ENCODE assay signal across 22 mouse cellular contexts in the genomic region with DNA sequence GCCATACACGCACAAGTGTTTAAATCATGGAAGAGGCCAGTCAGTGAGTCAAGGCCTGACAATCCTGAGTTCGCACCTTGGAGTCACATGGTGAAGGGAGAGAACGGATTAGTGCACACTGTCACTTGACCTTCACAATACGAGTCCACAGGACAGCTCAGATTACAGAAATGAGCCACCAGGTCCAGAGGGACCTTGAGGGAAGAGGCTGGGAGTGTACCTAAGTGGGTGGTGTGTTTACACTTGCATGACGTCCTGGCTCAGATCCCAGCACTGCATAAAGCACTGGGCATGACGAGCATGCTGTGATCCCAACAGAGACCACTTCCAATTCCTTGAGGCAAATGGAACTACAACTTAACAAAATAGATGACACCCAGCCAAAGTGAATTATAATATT. TPM values are rescaled to one million over a fixed set of nuclear protein-coding genes. Genes with fewer than 3 reads are reported as not detected.
A peak's percentile ranks its signal among the peaks of the same experiment; 100 is the strongest.
DNase-seq lines count a peak whose midpoint lies in the region; ATAC-seq and TF ChIP-seq lines count a peak whose summit lies in the region.
"Had no signal": no experiment of that assay in that cellular context is flagged by ENCODE, and none has a peak within 500 bp of the region (broad histone marks: within the 10 kb centered on the region; RNA-seq: fewer than 3 reads in every experiment).

No protein-coding gene starts in this region.

- peak; percentile 38 for DNase-seq in embryonic facial prominence, embryonic 14.5 days (ENCODE audit: low spot score)
- no peak for DNase-seq in embryonic facial prominence, embryonic 10.5 days (ENCODE audit: low spot score)
- peak; percentile 45 for DNase-seq in kidney, postnatal 14 days
- no peak for DNase-seq in kidney, adult 18-20 months
- DNase-seq in MEL (ENCODE audit: low read depth, low spot score): no peak
- peak; percentile 57 for DNase-seq in lung, postnatal 25 days (ENCODE audit: low spot score)
- no peak for DNase-seq in left cerebral cortex, adult 8-10 months (ENCODE audit: low spot score in 2 of 2)
- no peak for DNase-seq in layer of hippocampus, adult 8-10 months (ENCODE audit: low spot score in 2 of 2)
- DNase-seq: adrenal gland, adult 8-10 months; B cell, adult 2 months; cerebellum, adult 9-11 months; embryo, embryonic 11 days; forebrain, postnatal 0 days; gastrocnemius, adult 2 months; heart, adult 11 months; right cerebral cortex, postnatal 14 days; thymus, adult 18-20 months had no signal

- TF ChIP-seq POLR2A in MEL (IDR thresholded peaks at IDR 0.05; ENCODE audit: control insufficient read depth in 1 of 2, insufficient read depth in 1 of 2, low read depth in 1 of 2, low read length in 2 of 2, poor library complexity in 1 of 2): no peak

- no peaks in the 10 kb centered on the region for H3K79me2 ChIP-seq in MEL (ENCODE audit: control insufficient read depth, insufficient read depth, low read length, poor library complexity)

- TF ChIP-seq EP300 in MEL (IDR thresholded peaks at IDR 0.05; ENCODE audit: low read depth in 1 of 2, low read length in 2 of 2): no peak

- 59% methylated on average over 6 of the region's 6 CpGs for WGBS in embryonic facial prominence, embryonic 14.5 days
- WGBS in embryonic facial prominence, embryonic 10.5 days: 78% methylated on average over 6 of the region's 6 CpGs

- no peak for TF ChIP-seq RAD21 in MEL (IDR thresholded peaks at IDR 0.05; ENCODE audit: low read depth, low read length)

- no peak overlapping the region for H3K4me2 ChIP-seq in embryonic facial prominence, embryonic 14.5 days (ENCODE audit: low read depth, low read length)
- H3K4me2 ChIP-seq: heart, embryonic 15.5 days; hindbrain, embryonic 14.5 days; neural tube, embryonic 12.5 days had no signal

- H3K27ac ChIP-seq in embryonic facial prominence, embryonic 14.5 days (replicated peaks; ENCODE audit: low read depth, low read length): no peak overlapping the region
- no peak overlapping the region for H3K27ac ChIP-seq in embryonic facial prominence, embryonic 10.5 days (replicated peaks)
- H3K27ac ChIP-seq in MEL (ENCODE audit: control insufficient read depth, low read depth, low read length): no peak overlapping the region
- H3K27ac ChIP-seq: gastrocnemius, adult 2 months; heart, embryonic 15.5 days; hindbrain, embryonic 14.5 days; neural tube, embryonic 12.5 days had no signal

- no peaks in the 10 kb centered on the region for H3K9me3 ChIP-seq in embryonic facial prominence, embryonic 14.5 days (ENCODE audit: control insufficient read depth, low read length)
- H3K9me3 ChIP-seq in embryonic facial prominence, embryonic 10.5 days: 0 out of 2 replicates have a peak, but pooled peaks cover 3% of the 10 kb centered on the region
- H3K9me3 ChIP-seq in MEL (replicated peaks; ENCODE audit: insufficient read depth, low read length): no peaks in the 10 kb centered on the region
- H3K9me3 ChIP-seq: heart, embryonic 15.5 days; neural tube, embryonic 12.5 days had no signal

- no peaks in the 10 kb centered on the region for H3K27me3 ChIP-seq in embryonic facial prominence, embryonic 14.5 days (replicated peaks; ENCODE audit: control insufficient read depth, insufficient read depth, low read length)
- peaks cover 5% of the 10 kb centered on the region for H3K27me3 ChIP-seq in embryonic facial prominence, embryonic 10.5 days (replicated peaks; ENCODE audit: low read depth, poor library complexity, severe bottlenecking)
- H3K27me3 ChIP-seq in MEL (ENCODE audit: control insufficient read depth in 1 of 2, insufficient read depth in 2 of 2, low read length in 2 of 2): no peaks in the 10 kb centered on the region
- H3K27me3 ChIP-seq: heart, embryonic 15.5 days; neural tube, embryonic 12.5 days had no signal

- no peak overlapping the region for H3K4me3 ChIP-seq in embryonic facial prominence, embryonic 14.5 days (ENCODE audit: low read depth, low read length)
- no peak overlapping the region for H3K4me3 ChIP-seq in embryonic facial prominence, embryonic 10.5 days
- H3K4me3 ChIP-seq in MEL (ENCODE audit: control insufficient read depth in 1 of 2, insufficient read depth in 1 of 2, low read depth in 2 of 2, low read length in 2 of 2): no peak overlapping the region
- H3K4me3 ChIP-seq: erythroblast, embryonic 14.5 days; gastrocnemius, adult 2 months; heart, embryonic 15.5 days; megakaryocyte, embryonic 14.5 days; neural tube, embryonic 12.5 days had no signal

- ATAC-seq in embryonic facial prominence, embryonic 14.5 days (ENCODE audit: low read depth): no peak
- ATAC-seq: forebrain, postnatal 0 days had no signal

- no peak for TF ChIP-seq CTCF in MEL (IDR thresholded peaks at IDR 0.05 in 2 of 3, conservative IDR thresholded peaks at IDR 0.05 in 1 of 3; ENCODE audit: control insufficient read depth in 1 of 3, insufficient read depth in 1 of 3, low read depth in 2 of 3, low read length in 3 of 3, poor library complexity in 1 of 3, severe bottlenecking in 1 of 3)

- H3K36me3 ChIP-seq in embryonic facial prominence, embryonic 14.5 days (ENCODE audit: control insufficient read depth, insufficient read depth, low read length): peaks cover 33% of the 10 kb centered on the region
- H3K36me3 ChIP-seq in embryonic facial prominence, embryonic 10.5 days (replicated peaks): peaks cover 54% of the 10 kb centered on the region
- H3K36me3 ChIP-seq in MEL (ENCODE audit: control insufficient read depth in 1 of 2, insufficient read depth in 2 of 2, low read length in 2 of 2): no peaks in the 10 kb centered on the region; a peak in 2 of 4 replicates

- no peak overlapping the region for H3K9ac ChIP-seq in embryonic facial prominence, embryonic 14.5 days (ENCODE audit: low read depth, low read length)
- H3K9ac ChIP-seq in MEL (ENCODE audit: control insufficient read depth, low read depth, low read length, poor library complexity, severe bottlenecking): no peak overlapping the region
- H3K9ac ChIP-seq: forebrain, postnatal 0 days; heart, embryonic 15.5 days; hindbrain, embryonic 14.5 days; neural tube, embryonic 12.5 days had no signal

- peaks cover 10% of the 10 kb centered on the region; the same call in 1 of the 2 replicates for H3K4me1 ChIP-seq in embryonic facial prominence, embryonic 14.5 days (ENCODE audit: control insufficient read depth, insufficient read depth, low read length)
- H3K4me1 ChIP-seq in embryonic facial prominence, embryonic 10.5 days: peaks cover 21% of the 10 kb centered on the region
- H3K4me1 ChIP-seq in MEL (ENCODE audit: control insufficient read depth in 1 of 2, insufficient read depth in 2 of 2, low read length in 2 of 2): no peaks in the 10 kb centered on the region

TF ChIP-seq in MEL, 35 proteins besides CTCF, POLR2A, EP300 and RAD21:
- TF ChIP-seq POLR2AphosphoS5 (IDR thresholded peaks at IDR 0.05; ENCODE audit: borderline replicate concordance, low read depth, low read length) (0 out of 2 replicates have a peak, but pooled peaks have one; percentile 19), KAT2A (conservative IDR thresholded peaks at IDR 0.05; ENCODE audit: low read depth, low read length) (no peak)

RNA-seq across cellular contexts. Expression of gene Tmem200b, which starts 15.1 kb away (rescaled TPM):
- 6.6 and 6.9 TPM in 2 replicates for polyA plus RNA-seq in embryonic facial prominence, embryonic 14.5 days (2014; fragmentation: Nextera tagmentation; extraction: Ambion mirVana)
- 2.1 and 2.8 TPM in 2 replicates for polyA plus RNA-seq in embryonic facial prominence, embryonic 10.5 days (2016; fragmentation: Nextera tagmentation; extraction: Ambion mirVana)
- total RNA-seq in MEL (2012; rRNA removed): not detected in 2 replicates
- not detected for polyA plus RNA-seq in MEL (2012; ENCODE audit: insufficient read depth in 1 of 2, insufficient read length in 2 of 2, low read depth in 1 of 2, low replicate concordance in 2 of 2, missing spikeins in 1 of 2)
- total RNA-seq in left cerebral cortex, adult 8-10 months (2022): 10 to 100 TPM in 3 of 4 experiments, 1 to 10 TPM in 1; 9.5 to 11.6 (median 10.2) TPM
- 1 to 10 TPM; 2.1 to 3.8 (median 3.2) TPM for total RNA-seq in layer of hippocampus, adult 8-10 months (2022)
- polyA plus RNA-seq: erythroblast, embryonic 14.5 days had no signal

RNA-seq across cellular contexts. Expression of gene Srsf4, which starts 33.0 kb away (rescaled TPM):
- 87.3 and 96.8 TPM in 2 replicates for polyA plus RNA-seq in embryonic facial prominence, embryonic 14.5 days (2014; fragmentation: Nextera tagmentation; extraction: Ambion mirVana)
- 142 and 143 TPM in 2 replicates for polyA plus RNA-seq in embryonic facial prominence, embryonic 10.5 days (2016; fragmentation: Nextera tagmentation; extraction: Ambion mirVana)
- 53.7 and 60.2 TPM in 2 replicates for total RNA-seq in MEL (2012; rRNA removed)
- 100 to 1,000 TPM in 1 of 2 experiments, not detected in 1; 163 TPM for polyA plus RNA-seq in MEL (2012; ENCODE audit: insufficient read depth in 1 of 2, insufficient read length in 2 of 2, low read depth in 1 of 2, low replicate concordance in 2 of 2, missing spikeins in 1 of 2)
- total RNA-seq in left cerebral cortex, adult 8-10 months (2022): 10 to 100 TPM; 59.8 to 68.7 (median 65.7) TPM
- 10 to 100 TPM; 62.6 to 72.1 (median 65.8) TPM for total RNA-seq in layer of hippocampus, adult 8-10 months (2022)

Comparison
In these comparisons a context has a peak if more than half of its experiments do, and no peak if none do; other contexts are left out.
1. DNase-seq: peak in embryonic facial prominence, embryonic 14.5 days (single experiment), kidney, postnatal 14 days (single experiment) and lung, postnatal 25 days (single experiment); none in embryonic facial prominence, embryonic 10.5 days (single experiment), kidney, adult 18-20 months (single experiment), MEL (single experiment), left cerebral cortex, adult 8-10 months (0 of 2) and layer of hippocampus, adult 8-10 months (0 of 2).